Mouse (Mus musculus): ENCODE results near the gene Lpcat3.

GRCm38 (mm10) chr6:124737040-124737439 is 74.2 kb downstream of the Lpcat3 start:
- TF ChIP-seq POLR2A (IDR thresholded peaks at IDR 0.05; ENCODE audit: borderline replicate concordance, extremely low read depth, insufficient read depth, insufficient read length, poor library complexity, severe bottlenecking) (no peak), CTCF (IDR thresholded peaks at IDR 0.05; ENCODE audit: borderline replicate concordance, extremely low read depth, insufficient read depth, insufficient read length) (no peak)
